Mouse (Mus musculus): Measurements from ENCODE around the gene Trpv2. TPM values are rescaled to one million over a fixed set of nuclear protein-coding genes. Genes with fewer than 3 reads are reported as not detected.

Trpv2 gene
- polyA plus RNA-seq, 1 experiment from 2014 or later, result 8.9 TPM

- 80% methylated on average over 1 of the region's 1 CpGs for WGBS
- Histone ChIP-seq H3K4me1 (replicated peaks; ENCODE audit: control insufficient read depth, insufficient read depth, low read length) (no peaks in the 10 kb centered on the region), H3K4me3 (ENCODE audit: low read depth, low read length) (no peak overlapping the region), H3K36me3 (ENCODE audit: control insufficient read depth, insufficient read depth, low read length) (no peaks in the 10 kb centered on the region), H3K9ac (ENCODE audit: low read depth, low read length) (no peak overlapping the region), H3K27me3 (ENCODE audit: control insufficient read depth, insufficient read depth, low read length) (no peaks in the 10 kb centered on the region), H3K4me2 (replicated peaks; ENCODE audit: low read depth, low read length) (no peak overlapping the region), H3K9me3 (ENCODE audit: control insufficient read depth, low read length) (no peaks in the 10 kb centered on the region), H3K27ac (ENCODE audit: low read depth, low read length) (no peak overlapping the region)
- DNase-seq (ENCODE audit: low spot score) (no peak), ATAC-seq (ENCODE audit: low FRiP score) (no peak)
Observed at GRCm38 (mm10) chr11:62566211-62566610, 8.1 kb upstream of the Trpv2 start.

GRCm38 (mm10) chr11:62568300-62568699 is 6.0 kb upstream of the Trpv2 start:
- WGBS, result 71% methylated on average over 3 of the region's 3 CpGs

GRCm38 (mm10) chr11:62574703-62575085 is 408 bp downstream of the Trpv2 start:
- Histone ChIP-seq H3K4me3 (ENCODE audit: low read depth, low read length) (no peak overlapping the region), H3K4me2 (replicated peaks; ENCODE audit: low read depth, low read length) (no peak overlapping the region), H3K4me1 (replicated peaks; ENCODE audit: control insufficient read depth, insufficient read depth, low read length) (0 out of 2 replicates have a peak, but pooled peaks cover 2% of the 10 kb centered on the region), H3K9me3 (ENCODE audit: control insufficient read depth, low read length) (no peaks in the 10 kb centered on the region), H3K27ac (ENCODE audit: low read depth, low read length) (no peak overlapping the region), H3K9ac (ENCODE audit: low read depth, low read length) (no peak overlapping the region), H3K27me3 (ENCODE audit: control insufficient read depth, insufficient read depth, low read length) (peaks cover 4% of the 10 kb centered on the region; the same call in 1 of the 2 replicates), H3K36me3 (ENCODE audit: control insufficient read depth, insufficient read depth, low read length) (no peaks in the 10 kb centered on the region)
- ATAC-seq (ENCODE audit: low FRiP score) (no peak), DNase-seq (ENCODE audit: low spot score) (no peak)
- WGBS, result 84% methylated on average over 4 of the region's 4 CpGs

More at GRCm38 (mm10) chr11:62568300-62568699, 6.0 kb upstream of the Trpv2 start:
- Histone ChIP-seq H3K4me2 (replicated peaks; ENCODE audit: low read depth, low read length) (no peak overlapping the region), H3K27ac (ENCODE audit: low read depth, low read length) (no peak overlapping the region), H3K4me3 (ENCODE audit: low read depth, low read length) (no peak overlapping the region), H3K36me3 (ENCODE audit: control insufficient read depth, insufficient read depth, low read length) (no peaks in the 10 kb centered on the region), H3K27me3 (ENCODE audit: control insufficient read depth, insufficient read depth, low read length) (no peaks in the 10 kb centered on the region), H3K4me1 (replicated peaks; ENCODE audit: control insufficient read depth, insufficient read depth, low read length) (no peaks in the 10 kb centered on the region), H3K9me3 (ENCODE audit: control insufficient read depth, low read length) (no peaks in the 10 kb centered on the region), H3K9ac (ENCODE audit: low read depth, low read length) (no peak overlapping the region)
- ATAC-seq (ENCODE audit: low FRiP score), result no peak
- no peak for DNase-seq (ENCODE audit: low spot score)

GRCm38 (mm10) chr11:62575297-62575658 is 992 bp downstream of the Trpv2 start:
- H3K27me3 ChIP-seq (ENCODE audit: control insufficient read depth, insufficient read depth, low read length), result peaks cover 4% of the 10 kb centered on the region; the same call in 1 of the 2 replicates
- H3K27ac ChIP-seq (ENCODE audit: low read depth, low read length), result no peak overlapping the region
- H3K9ac ChIP-seq (ENCODE audit: low read depth, low read length), result peak overlapping the region; percentile 40
- 3% methylated on average over 9 of the region's 9 CpGs for WGBS
- no peaks in the 10 kb centered on the region for H3K36me3 ChIP-seq (ENCODE audit: control insufficient read depth, insufficient read depth, low read length)
- ATAC-seq (ENCODE audit: low FRiP score) (peak; percentile 69), DNase-seq (ENCODE audit: low spot score) (peak; percentile 95)
- H3K4me3 ChIP-seq (ENCODE audit: low read depth, low read length), result peak overlapping the region; percentile 47
- H3K9me3 ChIP-seq (ENCODE audit: control insufficient read depth, low read length), result no peaks in the 10 kb centered on the region
- 0 out of 2 replicates have a peak, but pooled peaks cover 2% of the 10 kb centered on the region for H3K4me1 ChIP-seq (replicated peaks; ENCODE audit: control insufficient read depth, insufficient read depth, low read length)
- H3K4me2 ChIP-seq (replicated peaks; ENCODE audit: low read depth, low read length), result peak overlapping the region; percentile 85

GRCm38 (mm10) chr11:62575659-62576438 is 1.6 kb downstream of the Trpv2 start:
- no peaks in the 10 kb centered on the region for H3K36me3 ChIP-seq (ENCODE audit: control insufficient read depth, insufficient read depth, low read length)
- DNase-seq (ENCODE audit: low spot score), result peak; percentile 60
- 6% methylated on average over 27 of the region's 27 CpGs for WGBS
- peak overlapping the region; percentile 40 for H3K9ac ChIP-seq (ENCODE audit: low read depth, low read length)
- H3K4me1 ChIP-seq (replicated peaks; ENCODE audit: control insufficient read depth, insufficient read depth, low read length), result 0 out of 2 replicates have a peak, but pooled peaks cover 2% of the 10 kb centered on the region
- H3K9me3 ChIP-seq (ENCODE audit: control insufficient read depth, low read length), result no peaks in the 10 kb centered on the region
- H3K27ac ChIP-seq (ENCODE audit: low read depth, low read length), result no peak overlapping the region
- peak overlapping the region; percentile 85 for H3K4me2 ChIP-seq (replicated peaks; ENCODE audit: low read depth, low read length)
- ATAC-seq (ENCODE audit: low FRiP score), result peak; percentile 71
- H3K4me3 ChIP-seq (ENCODE audit: low read depth, low read length), result peak overlapping the region; percentile 47
- H3K27me3 ChIP-seq (ENCODE audit: control insufficient read depth, insufficient read depth, low read length), result peaks cover 4% of the 10 kb centered on the region; the same call in 1 of the 2 replicates

GRCm38 (mm10) chr11:62576530-62577152 is 2.4 kb downstream of the Trpv2 start:
- no peak overlapping the region for H3K27ac ChIP-seq (ENCODE audit: low read depth, low read length)
- no peak for DNase-seq (ENCODE audit: low spot score)
- H3K4me2 ChIP-seq (replicated peaks; ENCODE audit: low read depth, low read length), result peak overlapping the region; percentile 85; the same call in 1 of the 2 replicates
- peak overlapping the region; percentile 47; the same call in 1 of the 2 replicates for H3K4me3 ChIP-seq (ENCODE audit: low read depth, low read length)
- H3K9me3 ChIP-seq (ENCODE audit: control insufficient read depth, low read length), result no peaks in the 10 kb centered on the region
- 67% methylated on average over 16 of the region's 16 CpGs for WGBS
- peak overlapping the region; percentile 11; the same call in 1 of the 2 replicates for H3K9ac ChIP-seq (ENCODE audit: low read depth, low read length)
- H3K4me1 ChIP-seq (replicated peaks; ENCODE audit: control insufficient read depth, insufficient read depth, low read length), result 0 out of 2 replicates have a peak, but pooled peaks cover 2% of the 10 kb centered on the region
- peaks cover 4% of the 10 kb centered on the region; the same call in 1 of the 2 replicates for H3K27me3 ChIP-seq (ENCODE audit: control insufficient read depth, insufficient read depth, low read length)
- no peak for ATAC-seq (ENCODE audit: low FRiP score)
- no peaks in the 10 kb centered on the region for H3K36me3 ChIP-seq (ENCODE audit: control insufficient read depth, insufficient read depth, low read length)

GRCm38 (mm10) chr11:62583031-62583430 is 8.7 kb downstream of the Trpv2 start:
- Histone ChIP-seq H3K27ac (ENCODE audit: low read depth, low read length) (no peak overlapping the region), H3K36me3 (ENCODE audit: control insufficient read depth, insufficient read depth, low read length) (no peaks in the 10 kb centered on the region), H3K4me3 (ENCODE audit: low read depth, low read length) (no peak overlapping the region), H3K27me3 (ENCODE audit: control insufficient read depth, insufficient read depth, low read length) (no peaks in the 10 kb centered on the region), H3K9me3 (ENCODE audit: control insufficient read depth, low read length) (no peaks in the 10 kb centered on the region), H3K4me1 (replicated peaks; ENCODE audit: control insufficient read depth, insufficient read depth, low read length) (no peaks in the 10 kb centered on the region), H3K9ac (ENCODE audit: low read depth, low read length) (no peak overlapping the region), H3K4me2 (replicated peaks; ENCODE audit: low read depth, low read length) (no peak overlapping the region)
- ATAC-seq (ENCODE audit: low FRiP score), result no peak
- DNase-seq (ENCODE audit: low spot score), result no peak
- 71% methylated on average over 6 of the region's 6 CpGs for WGBS

GRCm38 (mm10) chr11:62584671-62585206 is 10.5 kb downstream of the Trpv2 start:
- no peak for DNase-seq (ENCODE audit: low spot score)
- no peaks in the 10 kb centered on the region for H3K27me3 ChIP-seq (ENCODE audit: control insufficient read depth, insufficient read depth, low read length)
- H3K9ac ChIP-seq (ENCODE audit: low read depth, low read length), result no peak overlapping the region
- H3K27ac ChIP-seq (ENCODE audit: low read depth, low read length), result no peak overlapping the region
- ATAC-seq (ENCODE audit: low FRiP score), result no peak
- no peaks in the 10 kb centered on the region for H3K9me3 ChIP-seq (ENCODE audit: control insufficient read depth, low read length)
- H3K4me1 ChIP-seq (replicated peaks; ENCODE audit: control insufficient read depth, insufficient read depth, low read length), result no peaks in the 10 kb centered on the region
- no peaks in the 10 kb centered on the region for H3K36me3 ChIP-seq (ENCODE audit: control insufficient read depth, insufficient read depth, low read length)
- no peak overlapping the region for H3K4me3 ChIP-seq (ENCODE audit: low read depth, low read length)
- H3K4me2 ChIP-seq (replicated peaks; ENCODE audit: low read depth, low read length), result no peak overlapping the region
- WGBS, result 85% methylated on average over 9 of the region's 9 CpGs

All from hindbrain, embryonic 11.5 days (tissue).